Mouse (Mus musculus) kidney, postnatal 4 days (tissue): Measurements from ENCODE around the gene Tpt1.
A peak's percentile ranks its signal among the peaks of the same experiment; 100 is the strongest.
"Not testable (repeated sequence)": the region's sequence is repeated elsewhere in the genome, so short reads cannot be mapped to it uniquely, and the experiment has no call there.

Experiments used
- DNase-seq, 2 experiments: peaks; one replicate each; pipeline ENCODE4 v3.0.0; 2021; ENCODE audit warnings: mixed read lengths in 2 of 2

Tpt1 gene

GRCm38 (mm10) chr14:75844111-75844695, 690 bp upstream of the Tpt1 start:
- no peak for DNase-seq

DNA sequence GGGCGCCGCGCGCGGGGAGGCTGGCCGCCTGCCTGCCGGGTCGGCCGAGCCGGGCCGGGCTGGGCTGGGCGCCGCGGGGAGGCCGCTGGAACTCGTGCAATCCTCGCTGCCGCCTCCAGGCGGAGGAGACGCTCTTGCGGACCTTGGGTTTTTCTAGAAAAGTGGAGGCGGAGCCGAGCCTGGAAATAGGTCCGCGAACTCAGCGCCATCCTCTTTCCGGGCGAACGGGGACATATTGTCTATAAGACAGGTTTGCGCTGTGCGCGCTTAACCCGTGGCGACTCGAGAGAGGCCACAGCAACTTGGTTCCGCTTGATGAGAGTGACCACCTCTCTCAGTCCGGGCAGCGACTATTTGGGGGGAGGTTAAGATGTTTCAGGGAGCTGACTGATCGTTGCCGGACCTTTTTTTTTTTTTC, 814 bp downstream of the Tpt1 start:
- peak; percentile 92 to 95 for DNase-seq

GRCm38 (mm10) chr14:75847669-75848068, 2.8 kb downstream of the Tpt1 start:
- DNase-seq = no peak

- no peak for DNase-seq
Measured at GRCm38 (mm10) chr14:75848482-75848881, 3.6 kb downstream of the Tpt1 start.

- no peak for DNase-seq
Measured at GRCm38 (mm10) chr14:75849236-75849635, 4.3 kb downstream of the Tpt1 start.

DNA sequence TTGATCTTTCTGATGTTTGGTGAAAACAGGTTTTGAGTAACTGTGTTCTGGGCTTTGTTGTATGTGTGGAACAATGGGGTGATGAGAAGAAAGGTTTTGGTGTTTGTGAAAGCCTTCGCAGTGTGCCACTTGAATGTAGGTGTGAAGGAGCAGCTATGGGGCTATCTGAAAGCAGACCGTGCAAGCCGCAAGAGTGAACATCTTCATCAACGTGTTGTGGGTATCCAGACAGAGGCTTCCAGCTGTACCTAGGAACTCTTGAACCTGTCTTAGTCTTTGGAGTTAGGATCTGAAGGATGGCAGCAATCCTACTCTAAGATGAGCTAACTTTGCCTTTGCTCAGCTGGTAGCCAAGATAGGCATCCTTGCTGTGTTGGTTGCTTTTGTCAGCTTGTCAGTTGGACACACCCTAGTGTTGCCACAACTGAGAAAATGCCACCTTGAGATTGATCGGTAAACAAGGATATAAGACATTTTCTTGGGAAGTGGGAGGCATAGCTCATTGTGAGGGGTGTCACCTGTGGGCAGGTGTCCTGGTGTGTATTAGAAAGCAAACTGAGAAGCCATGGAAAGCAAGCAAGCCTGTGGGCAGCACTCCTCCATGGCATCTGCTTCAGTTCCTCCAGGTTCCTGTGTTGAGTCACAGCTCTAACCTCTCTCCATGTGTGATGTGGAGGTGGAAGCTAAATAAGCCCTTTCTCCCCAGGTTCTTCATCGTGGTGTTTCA, 5.1 kb downstream of the Tpt1 start:
- no peak for DNase-seq

GRCm38 (mm10) chr14:75850819-75851218, 5.9 kb downstream of the Tpt1 start:
- DNase-seq = no peak

GRCm38 (mm10) chr14:75852016-75852415, 7.1 kb downstream of the Tpt1 start:
- DNase-seq = no peak

GRCm38 (mm10) chr14:75855263-75855992, 10.5 kb downstream of the Tpt1 start:
- DNase-seq = no peak

- no peak for DNase-seq
Measured at GRCm38 (mm10) chr14:75858181-75858580, 13.3 kb downstream of the Tpt1 start.

DNA sequence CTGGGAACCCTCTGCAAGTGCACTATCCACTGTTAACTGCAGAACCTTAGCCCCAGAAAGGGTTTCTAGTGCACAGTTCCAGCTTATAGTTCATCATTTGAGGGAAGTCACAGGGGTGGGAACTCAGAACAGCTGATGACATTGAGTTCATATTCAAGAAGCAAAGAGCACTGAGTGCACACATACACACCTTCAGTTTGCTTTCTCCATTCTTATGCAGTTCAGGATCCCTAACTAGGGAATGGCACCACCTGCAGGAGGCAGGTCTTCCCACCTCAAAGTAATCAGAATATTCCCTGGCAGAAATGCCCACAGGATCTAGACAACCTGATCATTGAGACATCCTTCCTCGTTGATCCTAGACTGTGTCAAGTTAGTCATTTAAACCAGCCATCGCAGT, 14.7 kb downstream of the Tpt1 start:
- DNase-seq = no peak

- no peak for DNase-seq
Measured at GRCm38 (mm10) chr14:75862701-75863100, 17.8 kb downstream of the Tpt1 start.

GRCm38 (mm10) chr14:75863549-75864409, 18.9 kb downstream of the Tpt1 start:
- DNase-seq = peak; percentile 82 to 91

DNA sequence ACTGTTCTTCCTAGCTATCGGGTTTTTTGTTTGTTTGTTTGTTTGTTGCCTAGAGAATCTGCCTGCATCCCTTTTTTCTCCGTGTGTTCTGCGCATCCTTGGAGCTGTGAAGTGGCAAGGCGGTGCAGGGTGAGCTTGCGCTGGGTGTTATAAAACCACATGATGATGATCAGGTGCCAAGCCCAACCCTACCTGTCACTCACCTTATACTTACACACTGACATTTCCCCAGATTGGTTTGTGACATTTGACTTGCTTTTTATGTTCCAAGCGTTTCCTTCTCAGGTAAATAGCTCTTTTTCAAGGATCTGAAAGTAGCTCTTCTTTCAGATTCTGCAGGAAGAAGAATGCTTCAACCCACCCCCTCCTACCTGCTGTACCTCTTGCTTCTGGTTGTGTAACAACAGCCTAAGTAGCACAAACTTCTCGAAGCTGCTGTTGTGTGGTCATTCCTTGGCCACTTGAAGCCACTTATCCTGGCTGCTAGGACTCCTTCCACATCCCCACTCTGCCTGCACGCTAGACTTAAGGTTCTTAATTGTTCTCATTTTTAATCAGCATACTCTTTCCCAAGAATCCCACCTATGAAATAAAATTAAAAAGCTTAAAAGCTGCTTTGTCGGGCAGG, 21.9 kb downstream of the Tpt1 start:
- no peak for DNase-seq

DNA sequence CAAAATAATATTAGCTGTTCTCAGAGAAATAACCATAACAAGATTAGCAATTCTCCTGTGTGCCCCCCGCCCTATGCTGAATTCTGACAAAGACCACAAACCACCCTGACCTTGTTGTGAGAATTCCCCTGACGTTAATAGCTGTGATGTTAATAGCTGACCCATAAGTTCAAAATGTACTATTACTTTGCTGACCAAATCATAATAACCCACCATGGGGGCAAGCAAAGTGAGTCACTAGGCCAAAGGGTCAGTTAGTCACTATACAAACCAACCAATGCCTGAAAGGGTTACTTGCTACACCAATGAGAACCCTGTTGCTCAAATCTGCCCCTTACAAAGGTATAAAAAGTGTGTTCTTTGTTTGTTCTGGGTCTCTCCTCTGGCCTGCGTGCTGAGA, 23.1 kb downstream of the Tpt1 start:
- DNase-seq = not testable (repeated sequence)

GRCm38 (mm10) chr14:75869769-75870363, 25.0 kb downstream of the Tpt1 start:
- DNase-seq = no peak

DNA sequence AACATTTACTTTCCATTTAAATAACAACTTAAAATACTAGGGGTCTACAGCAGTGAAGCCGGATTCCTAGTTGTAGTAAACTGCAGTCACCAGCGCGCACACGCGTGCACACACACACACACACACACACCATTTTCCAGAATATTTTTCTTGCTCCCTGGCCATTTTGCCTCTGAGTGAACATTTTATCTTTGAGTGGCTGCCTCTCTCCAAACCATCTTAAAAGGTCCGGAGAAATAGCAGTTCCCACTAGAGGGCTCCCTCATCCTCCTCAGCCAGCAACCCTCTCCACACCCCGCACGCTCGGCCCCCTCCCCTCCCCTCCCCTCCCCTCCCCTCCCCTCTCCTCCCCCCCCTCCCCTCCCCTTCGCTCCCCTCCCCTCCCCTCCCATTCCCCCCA, 25.7 kb downstream of the Tpt1 start:
- DNase-seq = peak; percentile 49 to 70

GRCm38 (mm10) chr14:75871111-75871510, 26.2 kb downstream of the Tpt1 start:
- no peak for DNase-seq

DNA sequence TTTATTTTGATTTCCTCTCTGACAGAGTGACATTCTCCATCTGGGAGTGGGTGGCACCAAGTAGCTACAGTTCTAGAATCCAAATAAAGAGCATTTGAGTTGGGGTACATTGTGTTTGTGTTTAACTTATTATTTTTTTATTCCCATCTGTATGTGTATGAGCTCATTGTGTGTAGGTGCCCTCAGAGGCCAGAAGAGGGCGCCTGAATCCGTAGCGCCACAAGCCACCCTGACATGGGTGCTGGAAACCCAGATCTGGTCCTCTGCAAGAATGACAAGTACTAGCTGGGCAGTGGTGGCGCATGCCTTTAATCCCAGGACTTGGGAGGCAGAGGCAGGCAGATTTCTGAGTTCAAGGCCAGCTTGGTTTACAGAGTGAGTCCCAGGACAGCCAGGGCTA, 26.9 kb downstream of the Tpt1 start:
- DNase-seq = no peak

DNA sequence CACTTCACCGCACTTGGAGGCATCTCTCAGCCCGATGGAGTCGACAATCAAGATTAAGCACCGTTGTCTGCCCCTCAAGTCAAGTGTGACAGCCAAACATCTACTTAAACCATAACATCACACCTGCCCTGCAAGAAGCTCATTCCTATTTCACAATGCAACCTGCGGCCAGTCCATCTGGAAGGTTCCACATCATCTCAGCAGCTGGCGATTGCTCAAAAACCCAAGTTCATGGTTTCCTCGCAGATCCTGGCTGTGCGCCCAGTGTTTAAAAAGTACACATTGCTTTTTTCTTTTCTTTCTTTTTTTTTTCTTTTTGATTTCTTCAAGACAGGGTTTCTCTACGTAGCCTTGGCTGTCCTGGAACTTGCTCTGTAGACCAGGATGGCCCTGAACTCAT, 28.7 kb downstream of the Tpt1 start:
- peak; percentile 69 to 76 for DNase-seq

GRCm38 (mm10) chr14:75876320-75877043, 31.6 kb downstream of the Tpt1 start:
- peak; percentile 87 to 88 for DNase-seq
